Mouse (Mus musculus): Measurements from ENCODE around the gene Usp37. TPM values are rescaled to one million over a fixed set of nuclear protein-coding genes. Genes with fewer than 3 reads are reported as not detected.

Usp37 gene
- polyA plus RNA-seq, 1 experiment from 2014 or later, result 9.2 TPM

GRCm38 (mm10) chr1:74385531-74385930, 158.6 kb downstream of the Usp37 start:
- Histone ChIP-seq H3K27me3 (replicated peaks; ENCODE audit: control insufficient read depth, insufficient read depth, low read length) (no peaks in the 10 kb centered on the region), H3K27ac (ENCODE audit: low read depth, low read length) (no peak overlapping the region), H3K9me3 (ENCODE audit: control insufficient read depth) (no peaks in the 10 kb centered on the region), H3K4me1 (replicated peaks; ENCODE audit: control insufficient read depth, insufficient read depth, low read length) (peaks cover 5% of the 10 kb centered on the region; the same call in 1 of the 2 replicates), H3K4me3 (ENCODE audit: low read depth, low read length) (no peak overlapping the region), H3K4me2 (replicated peaks; ENCODE audit: low read depth) (no peak overlapping the region), H3K9ac (ENCODE audit: low read depth, low read length) (no peak overlapping the region), H3K36me3 (ENCODE audit: control insufficient read depth, insufficient read depth) (no peaks in the 10 kb centered on the region; the same call in 1 of the 2 replicates)
- no peak for ATAC-seq
- 89% methylated on average over 8 of the region's 8 CpGs for WGBS
- TF ChIP-seq CTCF (IDR thresholded peaks at IDR 0.05; ENCODE audit: low read depth), result no peak

MicroRNAs within 50 kb of the gene (microRNA counts, 519-probe panel; counts per million panel counts)
- microRNA mmu-miR-26b, result 4,768 counts per million, percentile 80 among the panel's probes with 10 or more counts

Small RNA genes lying within 50 kb of the gene (microRNA-seq; reads per million reads assigned to microRNA genes)
- not detected for gene Gm25035
- 35,500 reads per million, percentile 98 among the genes with 10 or more reads in this experiment for gene Mir26b

Other genes with a start within 250 kb of the Usp37 start
- gene Tmbim1, start 238.7 kb downstream of the Usp37 start, polyA plus RNA-seq (2015; fragmentation: Nextera tagmentation; extraction: Ambion mirVana), result 47.4 and 49.1 TPM in 2 replicates
- 0.25 and 0.33 TPM in 2 replicates for gene Catip, start 182.2 kb downstream of the Usp37 start, polyA plus RNA-seq (2015; fragmentation: Nextera tagmentation; extraction: Ambion mirVana)
- gene Slc11a1, start 169.1 kb downstream of the Usp37 start, polyA plus RNA-seq (2015; fragmentation: Nextera tagmentation; extraction: Ambion mirVana), result 3.8 and 4.3 TPM in 2 replicates
- 48.9 and 52.4 TPM in 2 replicates for gene Ctdsp1, start 152.8 kb downstream of the Usp37 start, polyA plus RNA-seq (2015; fragmentation: Nextera tagmentation; extraction: Ambion mirVana)
- gene Vil1, start 134.9 kb downstream of the Usp37 start, polyA plus RNA-seq (2015; fragmentation: Nextera tagmentation; extraction: Ambion mirVana), result 217 and 244 TPM in 2 replicates
- 30.7 and 30.8 TPM in 2 replicates for gene Cnot9, start 38.2 kb downstream of the Usp37 start, polyA plus RNA-seq (2015; fragmentation: Nextera tagmentation; extraction: Ambion mirVana)
- gene Plcd4, start 1.4 kb downstream of the Usp37 start, polyA plus RNA-seq (2015; fragmentation: Nextera tagmentation; extraction: Ambion mirVana), result 0.38 TPM in 2 replicates
- gene Zfp142, start 44.0 kb upstream of the Usp37 start, polyA plus RNA-seq (2015; fragmentation: Nextera tagmentation; extraction: Ambion mirVana), result 1.8 TPM in 2 replicates
- 5.1 and 6.0 TPM in 2 replicates for gene Bcs1l, start 44.0 kb upstream of the Usp37 start, polyA plus RNA-seq (2015; fragmentation: Nextera tagmentation; extraction: Ambion mirVana)
- 17.9 and 18.1 TPM in 2 replicates for gene Rnf25, start 57.1 kb upstream of the Usp37 start, polyA plus RNA-seq (2015; fragmentation: Nextera tagmentation; extraction: Ambion mirVana)
- gene Stk36, start 57.2 kb upstream of the Usp37 start, polyA plus RNA-seq (2015; fragmentation: Nextera tagmentation; extraction: Ambion mirVana), result 0.73 and 0.94 TPM in 2 replicates
- 2.1 TPM in 2 replicates for gene Ttll4, start 117.5 kb upstream of the Usp37 start, polyA plus RNA-seq (2015; fragmentation: Nextera tagmentation; extraction: Ambion mirVana)
- 4.6 and 6.3 TPM in 2 replicates for gene Cyp27a1, start 169.3 kb upstream of the Usp37 start, polyA plus RNA-seq (2015; fragmentation: Nextera tagmentation; extraction: Ambion mirVana)
- gene Prkag3, start 204.9 kb upstream of the Usp37 start, polyA plus RNA-seq (2015; fragmentation: Nextera tagmentation; extraction: Ambion mirVana), result 0.08 and 0.09 TPM in 2 replicates
- 0.33 and 0.66 TPM in 2 replicates for gene Wnt6, start 227.6 kb upstream of the Usp37 start, polyA plus RNA-seq (2015; fragmentation: Nextera tagmentation; extraction: Ambion mirVana)
- not detected in 2 replicates for gene Wnt10a, start 247.2 kb upstream of the Usp37 start, polyA plus RNA-seq (2015; fragmentation: Nextera tagmentation; extraction: Ambion mirVana)